Mouse (Mus musculus) ES-E14 (cell line): Measurements from ENCODE around the gene Wdr6.

ENCODE experiments used
- HCFC1 ChIP-seq: IDR thresholded peaks from 2 replicates; pipeline ENCODE4 v1.6.1; 2012; ENCODE audit warnings: low read length, inconsistent platforms, borderline replicate concordance; ENCODE audit not compliant: insufficient read depth
- ZNF384 ChIP-seq: IDR thresholded peaks from 2 replicates; pipeline ENCODE4 v1.6.1; 2012; ENCODE audit warnings: low read depth, low read length, inconsistent platforms

DNA sequence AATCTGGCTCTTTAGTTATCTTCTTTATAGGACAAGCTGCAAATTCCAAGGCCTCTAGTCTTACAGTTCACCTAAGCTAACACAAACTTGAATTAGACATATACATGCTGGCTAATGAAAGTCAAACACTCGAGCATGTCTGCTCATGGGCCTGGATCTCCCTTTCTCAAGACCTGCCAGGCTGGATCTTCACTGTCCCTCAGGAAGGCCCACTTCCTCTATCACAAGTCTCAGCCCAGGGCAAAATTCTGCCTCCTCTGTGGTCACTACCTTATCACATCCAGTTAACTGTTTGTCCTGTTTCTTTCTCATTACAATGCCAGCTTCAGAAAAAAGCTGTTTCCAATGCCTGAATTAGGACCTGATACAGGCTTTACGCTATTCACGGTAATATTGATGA lies 15.8 kb upstream of the Wdr6 start:
- TF ChIP-seq ZNF384, result no peak
- TF ChIP-seq HCFC1, result no peak
